Mouse (Mus musculus) heart, postnatal 10 days (tissue): ENCODE measurements at regions not wholly inside any gene's neighbourhood (a gene's known extent, or its start where the extent isn't known, plus 50 kb on each side); places are given as distances from the start of the nearest gene placed in this dataset.

Experiments used
- DNase-seq, 2 experiments: peaks; one replicate each; pipeline ENCODE4 v3.0.0; 2021
- intact Hi-C: fragments of 180-260 bp; cut with DNase I; formaldehyde crosslinking; loops from one replicate; pipeline ENCODE4 v1.15.1; 2025

DNA sequence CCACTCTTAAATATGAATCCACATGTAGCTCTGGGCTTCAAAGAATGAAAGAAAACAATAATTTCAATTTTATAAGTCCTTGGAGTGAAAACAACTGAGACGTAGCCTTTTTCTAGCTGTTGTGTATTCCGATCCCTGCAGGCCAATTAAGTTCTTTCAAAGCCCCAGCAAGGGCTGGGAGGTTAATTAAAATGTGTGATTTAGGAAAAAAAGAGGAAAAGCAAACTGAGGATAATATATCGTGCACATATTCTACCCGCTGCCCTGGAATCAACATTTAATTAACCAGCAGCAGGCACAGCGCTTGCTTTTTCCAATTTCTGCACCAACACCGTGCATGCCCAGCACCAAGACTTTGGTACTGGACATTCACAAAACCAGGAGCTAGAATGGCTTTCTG lies 167.0 kb downstream of the Nectin3 start:
- DNase-seq, result no peak
- intact Hi-C loops, result no loop called here

DNA sequence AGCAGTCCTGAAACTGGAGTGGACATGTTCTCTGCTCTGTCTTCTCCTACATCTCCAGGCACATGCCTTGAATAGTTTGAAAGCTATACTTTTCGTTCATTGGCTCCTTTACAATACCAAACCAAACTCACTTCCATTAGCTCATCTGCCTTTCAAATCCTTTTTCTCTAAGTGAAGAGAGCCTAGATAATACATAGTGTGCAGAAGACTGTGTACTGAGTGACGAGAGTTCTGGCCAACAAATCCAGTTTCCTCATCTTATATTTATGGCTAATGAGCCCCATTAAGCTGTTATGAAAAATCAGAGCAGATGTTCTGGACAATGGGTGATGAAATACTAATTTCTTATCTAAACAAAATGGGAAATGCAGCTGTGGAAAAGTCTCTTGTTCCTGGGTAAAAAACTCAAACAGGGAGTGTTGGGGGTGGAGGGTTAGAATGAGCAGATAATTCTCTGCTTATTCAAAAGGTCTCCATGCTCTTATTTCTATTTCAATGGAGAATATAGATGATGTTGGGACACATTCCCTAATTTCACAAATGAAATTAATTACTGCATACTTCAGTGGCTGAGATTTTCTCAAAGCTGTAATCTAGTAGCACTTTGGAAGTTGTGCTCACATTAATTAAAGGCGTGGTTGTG lies 144.3 kb upstream of the Gm4737 start:
- DNase-seq, result no peak
- intact Hi-C loops, result no loop called here

DNA sequence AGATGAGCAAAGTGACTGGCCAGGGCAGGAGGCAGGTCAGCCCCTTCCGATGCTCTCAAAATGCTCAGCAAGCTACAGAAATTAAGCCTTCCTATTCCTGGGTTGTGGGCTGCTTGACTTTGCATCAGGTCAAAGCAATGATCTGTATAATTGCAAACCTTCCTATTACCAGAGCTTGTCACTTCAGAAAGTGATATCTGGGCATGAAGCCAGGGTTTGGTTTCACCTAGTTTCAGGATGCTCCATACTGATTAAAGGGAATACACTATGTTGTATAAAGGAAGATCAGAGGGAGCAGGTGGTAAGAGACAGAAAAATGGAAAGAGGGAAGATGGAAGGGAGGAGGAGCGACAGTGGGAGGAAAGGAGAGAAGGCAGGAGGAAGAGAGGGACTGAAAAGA lies 142.3 kb upstream of the Gm4737 start:
- DNase-seq, result no peak
- intact Hi-C loops, result no loop called here

GRCm38 (mm10) chr16:46296412-46296811 lies 141.5 kb upstream of the Gm4737 start:
- DNase-seq, result no peak
- intact Hi-C loops, result no loop called here

DNA sequence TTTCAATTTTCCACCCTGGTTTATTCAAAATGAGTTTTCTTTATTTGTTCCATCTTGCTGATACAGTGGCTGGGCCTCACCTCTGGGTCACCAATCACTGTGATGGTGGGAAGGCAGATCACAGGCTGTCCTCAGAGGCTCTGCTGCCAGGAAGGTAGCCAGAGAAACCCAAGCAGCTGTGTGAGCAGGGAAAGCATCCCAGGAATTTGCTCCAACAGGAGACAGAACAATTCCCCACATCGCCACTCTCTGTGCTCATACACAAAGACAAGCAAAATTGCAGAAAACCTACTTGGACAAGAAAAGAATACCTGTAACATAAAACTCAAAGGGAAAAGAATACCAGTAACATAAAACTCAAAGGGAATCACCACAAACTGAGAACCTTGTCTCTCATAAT lies 139.0 kb upstream of the Gm4737 start:
- DNase-seq, result no peak

DNA sequence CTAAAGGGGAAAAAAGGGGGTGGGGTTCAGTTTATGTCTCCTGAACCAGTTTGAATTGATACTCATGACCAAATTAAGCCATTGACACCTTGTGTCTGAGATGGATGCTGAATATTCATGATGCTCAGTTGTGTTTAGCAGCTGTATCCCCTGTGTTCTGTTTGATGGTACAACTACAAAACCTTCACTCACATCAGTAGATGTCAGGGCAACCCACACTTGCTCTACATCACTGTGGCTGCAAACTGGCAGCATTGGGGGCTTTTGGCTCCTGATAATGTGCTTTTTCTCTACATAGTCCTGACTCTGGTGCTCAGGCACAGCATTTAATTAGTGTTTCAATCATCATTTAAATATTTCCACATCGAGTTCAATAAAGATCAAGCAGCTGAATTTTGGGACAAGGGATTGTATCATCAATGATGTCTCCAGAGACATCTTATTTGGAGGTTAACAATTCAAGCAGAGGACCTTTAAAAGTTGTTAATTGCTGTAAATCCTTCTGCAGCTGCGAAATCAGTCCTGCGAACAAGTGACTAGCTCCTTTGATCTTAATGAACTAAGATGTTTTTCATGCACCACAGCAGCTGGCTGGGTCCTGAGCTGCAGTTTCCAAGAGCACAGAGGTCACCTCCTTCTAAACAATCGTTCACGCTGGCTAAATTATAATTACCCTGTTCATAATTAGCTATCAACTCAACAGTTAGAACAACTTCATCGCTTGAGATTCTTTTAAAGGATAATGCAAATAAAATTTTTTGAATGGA lies 136.4 kb upstream of the Gm4737 start:
- intact Hi-C loops, result no loop called here
- DNase-seq, result no peak

More for the DNA sequence above, 139.0 kb upstream of the Gm4737 start:
- intact Hi-C loops, result no loop called here

GRCm38 (mm10) chr16:46290199-46290598 lies 135.3 kb upstream of the Gm4737 start:
- intact Hi-C loops, result no loop called here
- peak; percentile 57 to 60 for DNase-seq

DNA sequence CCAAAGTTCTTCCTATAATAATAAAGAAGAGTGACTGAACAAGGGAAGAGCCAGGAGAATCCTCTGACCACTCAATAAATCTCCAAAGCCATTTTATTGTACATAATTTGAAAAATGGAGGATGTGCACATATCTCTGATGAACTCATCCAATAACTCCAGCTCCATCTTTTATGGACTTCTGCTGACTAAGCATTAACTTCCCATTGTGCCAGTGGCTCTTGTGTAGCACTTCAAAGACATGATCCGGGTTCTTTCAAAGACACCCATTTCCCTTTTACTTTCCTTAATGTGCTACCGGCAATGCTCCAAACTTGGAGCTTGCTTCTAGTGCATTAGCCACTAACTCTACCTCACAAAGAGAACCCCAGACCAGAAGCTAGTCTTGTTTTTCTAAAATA lies 112.7 kb upstream of the Gm4737 start:
- intact Hi-C loops, result no loop called here
- DNase-seq, result no peak

GRCm38 (mm10) chr16:46251639-46252038 lies 96.8 kb upstream of the Gm4737 start:
- intact Hi-C loops, result no loop called here
- DNase-seq, result no peak

- intact Hi-C loops, result no loop called here
- DNase-seq, result no peak
Measured at GRCm38 (mm10) chr16:46250943-46251342, 96.1 kb upstream of the Gm4737 start.

GRCm38 (mm10) chr16:46245598-46245997 lies 90.7 kb upstream of the Gm4737 start:
- intact Hi-C loops, result no loop called here
- DNase-seq, result no peak

- intact Hi-C loops, result no loop called here
- DNase-seq, result no peak
Measured at GRCm38 (mm10) chr16:46228744-46229143, 73.9 kb upstream of the Gm4737 start.

DNA sequence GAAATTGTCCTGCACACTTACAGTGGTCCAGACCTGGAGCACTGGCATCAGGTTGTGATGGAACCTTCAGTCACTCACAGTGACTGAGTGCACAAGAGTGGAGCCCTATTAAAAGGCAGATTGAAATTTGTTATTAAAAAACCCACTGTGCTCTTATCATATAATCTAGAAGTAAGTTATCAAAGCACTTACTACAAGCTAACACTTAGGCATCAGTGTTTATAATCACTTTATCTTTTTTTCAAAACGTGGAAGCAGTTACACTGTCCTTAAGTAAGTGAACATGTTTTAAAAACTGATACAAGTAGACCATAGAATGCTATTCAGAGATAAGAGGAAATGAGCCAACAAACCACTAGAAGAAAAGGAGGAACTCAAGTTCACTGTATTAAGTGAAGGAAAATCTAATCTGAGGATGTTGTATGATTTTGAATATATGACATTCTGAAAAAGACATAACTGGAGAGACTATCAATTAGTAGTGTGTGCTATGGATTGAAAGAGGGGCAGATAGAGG lies 68.3 kb upstream of the Gm4737 start:
- DNase-seq, result no peak
- intact Hi-C loops, result no loop called here

DNA sequence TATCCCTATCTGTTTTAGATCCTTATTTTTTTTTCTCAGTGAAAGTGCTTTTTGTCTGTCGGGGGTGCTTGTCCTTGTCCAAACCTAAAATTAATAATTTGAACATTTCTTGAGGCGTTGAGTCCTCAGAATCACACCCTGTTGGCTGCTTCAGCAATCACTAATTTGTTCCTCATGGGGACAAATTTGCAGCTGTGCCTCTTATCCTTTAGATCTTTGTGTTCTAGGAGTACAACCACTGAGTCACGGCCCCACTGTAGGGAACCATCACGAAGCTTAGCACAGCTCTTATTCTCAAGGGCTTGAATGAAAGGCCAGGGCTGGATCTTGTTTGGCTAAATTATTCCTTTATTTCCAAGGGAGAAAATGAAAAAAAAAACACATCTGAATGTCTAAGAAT lies 57.6 kb upstream of the Gm4737 start:
- DNase-seq, result no peak
- intact Hi-C loops, result no loop called here

GRCm38 (mm10) chr16:46211914-46212313 lies 57.0 kb upstream of the Gm4737 start:
- DNase-seq, result peak in 1 of 2 experiments; percentile 3
- intact Hi-C loops, result no loop called here

DNA sequence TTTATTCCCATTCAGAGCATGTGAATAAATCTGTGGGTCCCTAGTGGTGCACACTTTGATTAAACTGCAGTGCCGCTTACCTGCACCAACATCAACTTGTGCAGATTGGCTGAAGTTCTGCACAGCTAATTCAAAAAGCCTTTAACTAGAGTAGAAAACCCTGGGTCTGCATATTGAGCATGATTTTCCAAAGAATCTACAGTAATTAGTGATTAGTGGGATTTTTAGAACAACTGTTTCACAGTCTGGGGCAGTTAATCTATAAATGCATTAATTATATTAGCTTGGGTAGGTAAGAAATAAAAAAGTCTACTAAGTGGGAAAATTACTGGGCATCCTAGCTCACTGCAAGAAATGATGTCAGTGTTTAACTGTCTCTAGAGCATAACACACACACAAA lies 50.2 kb upstream of the Gm4737 start:
- intact Hi-C loops, result no loop called here
- no peak for DNase-seq
